Mouse (Mus musculus) gastrocnemius, adult 18-20 months (tissue): ENCODE data around the gene Emp1. TPM values are rescaled to one million over a fixed set of nuclear protein-coding genes. Genes with fewer than 3 reads are reported as not detected.

ENCODE experiments used
- DNase-seq: peaks from one replicate; pipeline ENCODE4 v3.0.0; 2021; ENCODE audit warnings: low spot score
- total RNA-seq, 2 experiments: library from RNA; stranded (reverse); gene quantifications; 2 replicates each; pipeline ENCODE4 v1.2.3; 2021

Gene Emp1
- total RNA-seq, 2 experiments from 2014 or later = 20.3 to 48.7 TPM

- no peak for DNase-seq
These were observed 45.0 kb downstream of the Emp1 start for GRCm38 (mm10) chr6:135407323-135407722.

GRCm38 (mm10) chr6:135411712-135412319 is 49.5 kb downstream of the Emp1 start:
- DNase-seq = no peak

- no peak for DNase-seq
These were observed 50.3 kb downstream of the Emp1 start for GRCm38 (mm10) chr6:135412649-135413048.

GRCm38 (mm10) chr6:135417459-135417858 is 55.1 kb downstream of the Emp1 start:
- DNase-seq = peak; percentile 28

- DNase-seq = no peak
These were observed 56.0 kb downstream of the Emp1 start for GRCm38 (mm10) chr6:135418223-135418824.

GRCm38 (mm10) chr6:135428246-135428645 is 65.9 kb downstream of the Emp1 start:
- no peak for DNase-seq

GRCm38 (mm10) chr6:135429268-135429909 is 67.0 kb downstream of the Emp1 start:
- no peak for DNase-seq

- no peak for DNase-seq
These were observed 68.2 kb downstream of the Emp1 start for GRCm38 (mm10) chr6:135430441-135430970.

Other genes starting within 250 kb of the Emp1 start
- not detected for gene Gprc5d, start 244.3 kb upstream of the Emp1 start, total RNA-seq
- gene Fam234b, start 164.6 kb upstream of the Emp1 start, total RNA-seq = 1 to 10 TPM; 2.3 to 6.1 TPM
- gene Hebp1, start 164.5 kb upstream of the Emp1 start, total RNA-seq = 1 to 10 TPM; 8.6 to 8.9 TPM
- gene Gsg1, start 108.2 kb upstream of the Emp1 start, total RNA-seq = not detected
- not detected for gene Pbp2, start 52.1 kb upstream of the Emp1 start, total RNA-seq